Mouse (Mus musculus): Measurements from ENCODE around the gene H2-D1.

GRCm38 (mm10) chr17:35255704-35256103 lies 6.8 kb upstream of the H2-D1 start:
- TF ChIP-seq CTCF (IDR thresholded peaks at IDR 0.05; ENCODE audit: insufficient read depth, low read length), result no peak
- no peak for TF ChIP-seq POLR2A (IDR thresholded peaks at IDR 0.05; ENCODE audit: borderline replicate concordance, extremely low read depth, low read depth, low read length)
